Mouse (Mus musculus) intestine, postnatal 0 days (tissue): ENCODE data around the gene Ubr1. TPM values are rescaled to one million over a fixed set of nuclear protein-coding genes. Genes with fewer than 3 reads are reported as not detected.

ENCODE experiments used
- ATAC-seq: fragments of 200-750 bp; cut with Nextera tagmentation; 2 replicates; pipeline ENCODE4 v1.8.0; 2017; ENCODE audit warnings: mild to moderate bottlenecking, moderate TSS enrichment, moderate library complexity
- H3K27ac ChIP-seq: fragments of 300-500 bp; sonication (generic); 2 replicates; pipeline ENCODE4 v1.5.1; 2014; ENCODE audit warnings: mild to moderate bottlenecking, low read depth, low read length, moderate library complexity
- H3K27me3 ChIP-seq: fragments of 300-500 bp; sonication (generic); replicated peaks from 2 replicates; pipeline ENCODE4 v1.6.1; 2014; ENCODE audit warnings: low read length, mixed read lengths; ENCODE audit not compliant: control insufficient read depth, insufficient read depth
- H3K36me3 ChIP-seq: fragments of 300-500 bp; sonication (generic); 2 replicates; pipeline ENCODE4 v1.6.1; 2014; ENCODE audit warnings: mild to moderate bottlenecking, moderate library complexity; ENCODE audit not compliant: control insufficient read depth, insufficient read depth
- H3K4me1 ChIP-seq: fragments of 300-500 bp; sonication (generic); replicated peaks from 2 replicates; pipeline ENCODE4 v1.6.1; 2014; ENCODE audit warnings: antibody characterized with exemption, low read length, mixed read lengths; ENCODE audit not compliant: control insufficient read depth, insufficient read depth
- H3K4me2 ChIP-seq: fragments of 300-500 bp; sonication (generic); replicated peaks from 2 replicates; pipeline ENCODE4 v1.6.1; 2014; ENCODE audit warnings: low read depth, mild to moderate bottlenecking, moderate library complexity
- H3K4me3 ChIP-seq: fragments of 300-500 bp; sonication (generic); 2 replicates; pipeline ENCODE4 v1.5.1; 2014; ENCODE audit warnings: low read depth, low read length
- H3K9ac ChIP-seq: fragments of 300-500 bp; sonication (generic); 2 replicates; pipeline ENCODE4 v1.6.1; 2014; ENCODE audit warnings: mild to moderate bottlenecking, low read depth, low read length
- H3K9me3 ChIP-seq: fragments of 300-500 bp; sonication (generic); 2 replicates; pipeline ENCODE4 v1.6.1; 2016; ENCODE audit warnings: mixed run types; ENCODE audit not compliant: control insufficient read depth
- CTCF ChIP-seq: sonication (generic); IDR thresholded peaks from 2 replicates; pipeline ENCODE4 v1.5.1; 2016; ENCODE audit warnings: low read depth, mild to moderate bottlenecking, control low read depth, antibody characterized with exemption, moderate library complexity
- WGBS: fragments of 180-500 bp; shearing (Covaris S2); extraction: QIAGEN DNeasy Blood & Tissue Kit; methylation state at CpG from one replicate; pipeline ENCODE4 v1.1.7; 2014; 5-methylcytosine and 5-hydroxymethylcytosine counted together
- polyA plus RNA-seq: library from polyadenylated mRNA; unstranded; fragments of >200 nt; fragmentation: Nextera tagmentation; extraction: Ambion mirVana; gene quantifications from 2 replicates; pipeline ENCODE4 v1.2.1, GENCODE M21; 2015

Gene Ubr1
- 6.5 and 7.1 TPM in 2 replicates for polyA plus RNA-seq

DNA sequence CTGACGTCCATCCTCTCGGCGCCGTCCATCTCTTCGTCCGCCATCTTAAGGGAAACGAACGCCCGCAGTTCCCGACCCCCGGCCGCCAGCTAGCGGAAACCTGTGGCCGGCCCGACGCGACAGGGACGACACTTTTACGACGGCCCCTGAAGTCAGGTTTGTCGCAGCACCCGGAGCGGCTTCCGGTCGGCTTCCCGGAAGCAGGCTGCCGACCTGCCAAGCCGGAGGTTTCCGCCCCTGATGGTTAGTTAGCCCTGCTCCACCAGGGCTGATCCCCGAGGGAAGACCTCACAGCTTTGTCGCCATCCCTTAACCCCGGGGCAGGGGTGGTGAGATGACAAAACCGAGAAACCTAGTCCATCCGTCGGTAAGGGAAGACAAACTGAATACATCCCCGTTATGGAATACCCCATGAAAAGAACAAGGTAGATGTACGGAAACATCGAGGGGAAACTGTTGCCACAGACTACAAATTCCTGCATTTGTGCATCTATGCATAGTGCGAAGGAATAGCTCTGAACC is at the start of gene Ubr1:
TSS of gene Ubr1 (minus strand) at position 157 of the 522 bp plus-strand sequence.
- TF ChIP-seq CTCF: no peak; the same call in 1 of the 2 replicates
- Histone ChIP-seq H3K27ac (peak within 1 kb of the TSS; percentile 74), H3K9me3 (no peaks in the 10 kb centered on the region), H3K4me1 (0 out of 2 replicates have a peak, but pooled peaks cover 6% of the 10 kb centered on the region), H3K4me2 (peak within 1 kb of the TSS; percentile 80), H3K27me3 (no peaks in the 10 kb centered on the region), H3K36me3 (no peaks in the 10 kb centered on the region), H3K4me3 (peak within 1 kb of the TSS; percentile 93), H3K9ac (peak within 1 kb of the TSS; percentile 83)
- ATAC-seq: peak; percentile 81
- under 1% methylated on average over 39 of the region's 39 CpGs for WGBS

DNA sequence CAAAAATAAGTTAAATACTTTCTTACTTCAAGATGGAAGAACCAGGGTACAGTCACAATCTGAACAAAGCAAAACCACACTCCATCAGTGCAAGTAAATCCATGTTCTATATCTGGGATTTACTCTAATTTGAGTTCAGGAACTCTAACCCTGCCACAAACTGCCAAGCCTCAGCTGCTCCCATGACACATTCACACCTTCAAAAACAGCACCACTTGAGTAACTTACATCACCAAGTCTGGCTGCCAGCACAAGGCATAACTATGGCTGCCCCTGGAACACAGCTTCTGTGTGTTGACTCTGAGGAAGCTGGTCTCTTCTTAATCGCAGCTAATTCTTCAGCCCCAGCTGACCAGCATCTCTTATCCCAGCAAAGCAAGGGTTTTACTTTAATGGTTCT is 46.6 kb upstream of the Ubr1 start:
- 96% methylated on average over 1 of the region's 1 CpGs for WGBS
- Histone ChIP-seq H3K27me3 (no peaks in the 10 kb centered on the region), H3K4me2 (no peak overlapping the region), H3K9me3 (no peaks in the 10 kb centered on the region; the same call in 1 of the 2 replicates), H3K4me1 (no peaks in the 10 kb centered on the region), H3K36me3 (peaks cover 40% of the 10 kb centered on the region), H3K9ac (no peak overlapping the region), H3K4me3 (no peak overlapping the region), H3K27ac (no peak overlapping the region)
- no peak for TF ChIP-seq CTCF
- no peak for ATAC-seq

DNA sequence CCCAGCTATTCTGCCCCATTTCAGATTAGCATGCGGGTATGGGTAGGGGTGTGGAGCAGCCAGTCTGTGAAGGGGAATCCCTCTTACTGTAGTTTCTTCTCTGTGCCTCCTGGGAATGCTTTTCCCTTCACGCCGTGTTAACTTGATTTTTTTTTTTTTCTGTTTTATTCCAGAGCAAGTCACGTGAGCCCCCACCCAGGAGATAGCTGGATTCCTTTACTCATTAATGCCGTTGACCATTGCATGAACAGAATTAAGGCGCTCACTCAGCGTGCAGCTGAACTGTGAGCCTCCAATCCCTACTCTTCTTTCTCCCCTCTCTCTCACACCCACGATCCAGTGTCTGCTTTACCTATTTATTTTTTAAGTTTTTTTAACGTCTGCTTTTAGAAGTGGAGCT is 45.7 kb upstream of the Ubr1 start:
- no peaks in the 10 kb centered on the region for H3K4me1 ChIP-seq
- no peak overlapping the region for H3K27ac ChIP-seq
- no peak overlapping the region for H3K9ac ChIP-seq
- no peak for TF ChIP-seq CTCF
- H3K27me3 ChIP-seq: no peaks in the 10 kb centered on the region
- 87% methylated on average over 9 of the region's 9 CpGs for WGBS
- peaks cover 44% of the 10 kb centered on the region for H3K36me3 ChIP-seq
- no peak for ATAC-seq
- H3K9me3 ChIP-seq: no peaks in the 10 kb centered on the region; the same call in 1 of the 2 replicates
- H3K4me3 ChIP-seq: no peak overlapping the region
- no peak overlapping the region for H3K4me2 ChIP-seq

DNA sequence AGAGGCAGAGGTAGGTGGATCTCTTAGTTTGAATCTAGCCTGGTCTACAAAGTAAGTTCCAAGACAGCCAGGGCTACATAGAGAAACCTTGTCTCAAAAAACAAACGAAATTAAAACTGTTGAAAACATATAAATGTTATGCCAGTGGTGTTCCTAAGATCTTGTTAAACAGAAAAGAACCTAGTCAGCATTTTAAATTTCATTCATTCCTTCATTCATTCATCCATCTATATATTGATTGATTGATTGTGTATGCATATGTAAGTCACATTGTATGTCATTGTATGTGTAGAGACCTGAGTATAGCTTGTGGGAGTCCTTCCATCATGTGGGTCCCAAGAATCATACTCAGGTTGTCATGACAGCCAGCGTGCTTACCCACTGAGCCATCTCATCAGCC is 45.0 kb upstream of the Ubr1 start:
- no peak overlapping the region for H3K27ac ChIP-seq
- H3K36me3 ChIP-seq: peaks cover 44% of the 10 kb centered on the region
- 79% methylated on average over 2 of the region's 2 CpGs for WGBS
- H3K27me3 ChIP-seq: no peaks in the 10 kb centered on the region
- ATAC-seq: no peak
- H3K4me3 ChIP-seq: no peak overlapping the region
- H3K4me1 ChIP-seq: no peaks in the 10 kb centered on the region
- H3K9ac ChIP-seq: no peak overlapping the region
- no peaks in the 10 kb centered on the region; the same call in 1 of the 2 replicates for H3K9me3 ChIP-seq
- TF ChIP-seq CTCF: no peak
- H3K4me2 ChIP-seq: no peak overlapping the region

DNA sequence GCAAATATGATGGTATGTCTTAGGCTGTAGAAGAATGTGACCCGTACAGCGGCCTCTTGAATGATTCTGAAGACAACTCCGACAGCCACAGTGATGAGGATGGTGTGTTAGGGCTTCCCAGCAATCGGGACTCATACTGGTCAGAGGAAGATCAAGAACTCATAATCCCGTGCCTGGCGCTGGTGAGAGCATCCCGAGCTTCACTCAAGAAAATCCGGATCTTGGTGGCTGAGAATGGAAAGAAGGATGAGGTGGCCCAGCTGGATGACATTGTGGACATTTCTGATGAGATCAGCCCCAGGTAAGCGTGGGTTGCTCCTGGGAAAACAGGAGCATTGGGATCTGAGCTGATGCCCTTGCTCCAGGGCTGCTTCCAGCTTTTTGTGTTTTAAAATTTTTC is 42.2 kb upstream of the Ubr1 start:
- Histone ChIP-seq H3K36me3 (peaks cover 45% of the 10 kb centered on the region), H3K9ac (no peak overlapping the region), H3K4me1 (0 out of 2 replicates have a peak, but pooled peaks cover 6% of the 10 kb centered on the region), H3K27ac (no peak overlapping the region), H3K9me3 (no peaks in the 10 kb centered on the region; the same call in 1 of the 2 replicates), H3K4me2 (no peak overlapping the region), H3K4me3 (no peak overlapping the region), H3K27me3 (no peaks in the 10 kb centered on the region)
- ATAC-seq: no peak
- no peak for TF ChIP-seq CTCF
- WGBS: 90% methylated on average over 9 of the region's 9 CpGs

DNA sequence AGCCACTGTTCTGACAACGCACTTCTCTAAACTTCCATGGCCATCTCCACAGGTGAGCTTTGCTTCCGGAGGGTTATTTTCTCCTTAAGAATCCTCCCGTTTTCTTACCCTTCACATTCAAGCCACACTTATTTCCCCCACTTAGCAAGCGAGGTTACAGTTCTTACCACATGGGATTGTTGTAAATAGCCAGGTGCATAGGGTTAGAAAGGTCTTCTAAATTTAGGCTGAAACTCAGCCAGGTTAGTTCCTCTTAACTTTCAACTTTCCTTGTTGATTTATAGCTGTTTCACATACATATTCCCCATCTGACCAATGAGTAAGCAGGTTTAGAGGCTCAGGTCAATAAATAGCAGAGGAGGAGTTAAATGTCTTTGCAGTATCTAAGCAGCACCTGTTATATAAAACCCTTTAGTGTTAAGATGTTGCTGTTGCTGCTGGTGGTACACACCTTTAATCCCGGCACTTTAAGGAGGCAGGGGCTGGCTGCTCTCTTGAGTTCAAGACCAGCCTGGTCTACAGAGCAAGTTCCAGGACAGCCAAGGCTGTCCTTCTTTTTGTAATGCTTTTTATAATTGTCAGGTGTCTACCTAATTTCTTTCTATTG is 38.7 kb upstream of the Ubr1 start:
- Histone ChIP-seq H3K36me3 (peaks cover 24% of the 10 kb centered on the region), H3K9ac (peak overlapping the region; percentile 74), H3K27ac (no peak overlapping the region), H3K9me3 (no peaks in the 10 kb centered on the region), H3K4me1 (0 out of 2 replicates have a peak, but pooled peaks cover 6% of the 10 kb centered on the region), H3K4me3 (peak overlapping the region; percentile 89), H3K4me2 (peak overlapping the region; percentile 85), H3K27me3 (no peaks in the 10 kb centered on the region)
- ATAC-seq: no peak
- 19% methylated on average over 5 of the region's 5 CpGs for WGBS
- TF ChIP-seq CTCF: no peak
